Mouse (Mus musculus) cortical plate, adult 2 months (tissue): ENCODE measurements around the gene Card19. TPM values are rescaled to one million over a fixed set of nuclear protein-coding genes. Genes with fewer than 3 reads are reported as not detected.

Experiments
- H3K27ac ChIP-seq: fragments of 200-500 bp; 2 replicates; pipeline ENCODE4 v1.5.1; 2012; ENCODE audit warnings: low read length, control low read depth, inconsistent platforms; ENCODE audit not compliant: insufficient read depth
- H3K4me1 ChIP-seq: fragments of 200-500 bp; 2 replicates; pipeline ENCODE4 v1.6.1; 2011; ENCODE audit warnings: low read length; ENCODE audit not compliant: control insufficient read depth, insufficient read depth
- H3K4me3 ChIP-seq: fragments of 200-500 bp; 2 replicates; pipeline ENCODE4 v1.5.1; 2011; ENCODE audit warnings: mild to moderate bottlenecking, low read length, control low read depth; ENCODE audit not compliant: insufficient read depth
- CTCF ChIP-seq: fragments of 200-500 bp; IDR thresholded peaks from 2 replicates; pipeline ENCODE4 v1.5.1; 2011; ENCODE audit warnings: mild to moderate bottlenecking, control low read depth, low read length; ENCODE audit not compliant: insufficient read depth; ENCODE audit errors: extremely low read depth
- POLR2A ChIP-seq: fragments of 200-500 bp; IDR thresholded peaks from 2 replicates; pipeline ENCODE4 v1.6.1; 2011; ENCODE audit warnings: mild to moderate bottlenecking, low read length, control low read depth; ENCODE audit not compliant: insufficient read depth; ENCODE audit errors: extremely low read depth
- polyA plus RNA-seq: library from polyadenylated mRNA; depleted of rRNA; stranded (reverse); fragments of >200 nt; gene quantifications from 2 replicates; pipeline ENCODE4 v1.2.3, GENCODE M21; 2012

Gene Card19
- polyA plus RNA-seq, 1 experiment, result 36.5 TPM

GRCm38 (mm10) chr13:49215128-49215503, 721 bp downstream of the Card19 start:
- Histone ChIP-seq H3K4me1 (0 out of 2 replicates have a peak, but pooled peaks cover 2% of the 10 kb centered on the region), H3K4me3 (peak overlapping the region; percentile 50), H3K27ac (no peak overlapping the region)
- TF ChIP-seq POLR2A, result no peak

DNA sequence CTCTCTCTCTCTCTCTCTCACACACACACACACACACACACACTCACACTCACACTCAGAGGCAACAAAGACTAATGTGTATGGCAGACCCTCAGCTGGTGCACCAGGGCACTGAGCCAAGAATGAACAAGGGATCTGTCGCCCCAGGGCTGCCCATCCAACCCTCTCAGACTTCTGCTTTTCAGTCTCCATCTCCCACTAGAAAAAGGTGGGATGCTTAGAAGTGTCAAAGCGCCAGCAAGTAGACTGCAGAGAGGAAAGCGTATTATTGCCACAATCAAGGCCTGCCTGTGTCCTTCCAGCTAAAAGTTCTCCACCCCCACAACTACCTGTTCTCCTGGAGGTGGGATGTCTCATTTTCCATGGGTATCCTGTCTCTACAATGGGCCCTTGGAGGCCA, 1.4 kb downstream of the Card19 start:
- Histone ChIP-seq H3K27ac (no peak overlapping the region), H3K4me1 (0 out of 2 replicates have a peak, but pooled peaks cover 2% of the 10 kb centered on the region), H3K4me3 (no peak overlapping the region)
- TF ChIP-seq CTCF, result no peak
- TF ChIP-seq POLR2A, result no peak

- H3K4me1 ChIP-seq, result 0 out of 2 replicates have a peak, but pooled peaks cover 2% of the 10 kb centered on the region
- TF ChIP-seq CTCF (no peak), POLR2A (no peak)
- H3K4me3 ChIP-seq, result no peak overlapping the region
- peak overlapping the region; percentile 9; the same call in 1 of the 2 replicates for H3K27ac ChIP-seq
These were observed 2.3 kb downstream of the Card19 start for GRCm38 (mm10) chr13:49213531-49213932.

GRCm38 (mm10) chr13:49212711-49213500, 2.9 kb downstream of the Card19 start:
- H3K4me1 ChIP-seq, result 0 out of 2 replicates have a peak, but pooled peaks cover 2% of the 10 kb centered on the region
- H3K4me3 ChIP-seq, result no peak overlapping the region
- TF ChIP-seq POLR2A (no peak), CTCF (no peak)
- H3K27ac ChIP-seq, result no peak overlapping the region; the same call in 1 of the 2 replicates

DNA sequence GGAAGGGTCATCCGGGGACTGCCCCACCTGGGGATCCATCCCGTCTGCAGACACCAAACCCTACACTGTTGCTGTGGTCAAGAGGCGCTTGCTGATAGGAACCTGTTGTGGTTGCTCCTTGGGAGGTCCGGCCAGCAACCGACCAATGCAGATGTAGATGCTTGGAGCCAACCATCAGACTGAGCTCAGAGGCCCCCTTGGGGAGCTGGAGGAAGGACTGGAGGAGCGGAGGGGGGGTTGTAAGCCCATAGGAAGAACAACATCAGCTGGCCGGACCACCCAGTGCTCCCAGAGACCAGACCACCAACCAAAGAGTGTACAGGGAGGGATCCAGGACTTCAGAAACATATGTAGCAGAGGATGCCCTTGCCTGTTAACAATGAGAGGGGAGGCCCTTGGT, 6.5 kb downstream of the Card19 start:
- no peak overlapping the region for H3K27ac ChIP-seq
- TF ChIP-seq POLR2A, result no peak
- no peak for TF ChIP-seq CTCF
- H3K4me1 ChIP-seq, result no peaks in the 10 kb centered on the region
- no peak overlapping the region for H3K4me3 ChIP-seq

DNA sequence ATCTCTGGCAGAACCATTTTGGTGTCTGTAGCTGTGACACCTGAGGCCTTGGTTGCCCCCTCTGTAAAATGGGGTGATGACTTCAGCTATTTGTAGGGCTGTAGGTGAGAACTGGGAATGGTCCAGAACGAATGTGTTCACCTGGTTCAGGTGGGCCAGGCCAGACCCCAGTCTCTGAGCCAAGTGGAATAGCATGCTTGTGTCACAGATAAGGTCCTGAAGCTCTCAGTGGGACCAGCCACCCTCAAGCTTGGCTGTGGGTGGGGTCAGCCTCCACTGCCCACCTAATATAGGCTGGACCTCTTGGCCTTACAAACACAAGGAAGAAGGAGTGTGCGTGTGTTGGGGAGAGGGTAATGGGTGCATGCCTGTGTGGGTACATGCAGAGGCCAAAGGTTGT, 9.5 kb downstream of the Card19 start:
- no peak overlapping the region for H3K4me3 ChIP-seq

DNA sequence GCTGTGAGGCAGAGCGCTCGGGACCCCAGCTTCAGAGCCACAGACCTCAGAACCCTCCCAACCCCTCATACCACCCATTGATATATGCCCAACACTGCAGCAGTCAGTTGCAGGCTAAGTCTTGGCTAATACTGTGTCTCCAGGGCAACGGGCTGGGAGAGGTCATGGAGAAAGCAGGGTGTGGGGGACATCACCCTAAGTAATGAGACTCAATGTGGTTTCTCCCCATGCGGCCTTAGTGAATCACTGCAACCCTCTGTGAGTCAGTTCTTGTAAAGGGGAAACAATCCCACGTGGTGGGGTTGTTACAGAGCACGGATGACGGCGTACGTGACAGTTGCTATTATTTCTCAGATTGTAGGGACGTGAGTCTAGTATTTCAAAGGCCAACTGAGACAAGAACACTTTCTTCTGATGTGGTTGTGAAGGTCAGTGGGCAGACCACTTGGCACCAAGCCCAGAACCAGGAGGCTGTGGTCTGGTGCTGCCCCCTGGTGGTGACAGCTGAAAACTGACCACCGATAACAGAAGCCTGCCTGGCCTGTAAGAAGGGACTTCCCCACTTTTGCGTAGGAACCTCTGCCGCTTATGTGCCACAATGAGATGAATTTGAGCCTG, 10.3 kb downstream of the Card19 start:
- Histone ChIP-seq H3K4me3 (no peak overlapping the region), H3K27ac (no peak overlapping the region), H3K4me1 (no peaks in the 10 kb centered on the region)
- TF ChIP-seq CTCF (peak; percentile 87), POLR2A (no peak)

More for the DNA sequence above, 9.5 kb downstream of the Card19 start:
- Histone ChIP-seq H3K27ac (no peak overlapping the region), H3K4me1 (no peaks in the 10 kb centered on the region)
- TF ChIP-seq POLR2A, result no peak
- no peak for TF ChIP-seq CTCF

GRCm38 (mm10) chr13:49202556-49202955, 13.3 kb downstream of the Card19 start:
- TF ChIP-seq CTCF (no peak), POLR2A (no peak)
- no peak overlapping the region for H3K4me3 ChIP-seq
- H3K4me1 ChIP-seq, result no peaks in the 10 kb centered on the region
- H3K27ac ChIP-seq, result no peak overlapping the region

DNA sequence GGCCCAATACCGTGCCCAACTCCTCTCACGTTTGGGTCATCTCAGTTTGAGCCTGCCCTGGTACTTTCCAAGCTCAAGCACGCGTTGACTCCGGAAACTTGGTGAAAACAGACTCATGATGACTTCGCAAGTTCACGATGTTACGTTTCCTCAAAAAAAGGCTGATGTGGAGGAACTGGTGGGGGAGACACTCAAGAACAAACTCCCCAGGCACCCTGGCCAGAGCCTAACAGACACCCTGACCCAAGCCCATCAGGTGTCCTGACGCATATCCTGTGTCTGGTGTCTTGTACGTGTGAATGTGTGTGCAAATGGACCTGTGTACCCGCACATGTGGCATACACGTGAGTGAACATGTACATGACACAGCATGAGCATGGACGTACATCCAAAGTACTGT, 15.1 kb downstream of the Card19 start:
- H3K27ac ChIP-seq, result no peak overlapping the region
- H3K4me1 ChIP-seq, result no peaks in the 10 kb centered on the region
- no peak overlapping the region for H3K4me3 ChIP-seq
- TF ChIP-seq POLR2A (no peak), CTCF (no peak)

GRCm38 (mm10) chr13:49199891-49200290, 15.9 kb downstream of the Card19 start:
- H3K4me1 ChIP-seq, result no peaks in the 10 kb centered on the region
- TF ChIP-seq POLR2A, result no peak
- no peak overlapping the region for H3K27ac ChIP-seq

More at GRCm38 (mm10) chr13:49199891-49200290, 15.9 kb downstream of the Card19 start:
- no peak overlapping the region for H3K4me3 ChIP-seq
